Mouse (Mus musculus) kidney, adult 9 months (tissue): ENCODE results near the gene Vps53.

ENCODE experiments used
- DNase-seq: peaks from one replicate; pipeline ENCODE4 v3.0.0; 2022

Gene Vps53

DNA sequence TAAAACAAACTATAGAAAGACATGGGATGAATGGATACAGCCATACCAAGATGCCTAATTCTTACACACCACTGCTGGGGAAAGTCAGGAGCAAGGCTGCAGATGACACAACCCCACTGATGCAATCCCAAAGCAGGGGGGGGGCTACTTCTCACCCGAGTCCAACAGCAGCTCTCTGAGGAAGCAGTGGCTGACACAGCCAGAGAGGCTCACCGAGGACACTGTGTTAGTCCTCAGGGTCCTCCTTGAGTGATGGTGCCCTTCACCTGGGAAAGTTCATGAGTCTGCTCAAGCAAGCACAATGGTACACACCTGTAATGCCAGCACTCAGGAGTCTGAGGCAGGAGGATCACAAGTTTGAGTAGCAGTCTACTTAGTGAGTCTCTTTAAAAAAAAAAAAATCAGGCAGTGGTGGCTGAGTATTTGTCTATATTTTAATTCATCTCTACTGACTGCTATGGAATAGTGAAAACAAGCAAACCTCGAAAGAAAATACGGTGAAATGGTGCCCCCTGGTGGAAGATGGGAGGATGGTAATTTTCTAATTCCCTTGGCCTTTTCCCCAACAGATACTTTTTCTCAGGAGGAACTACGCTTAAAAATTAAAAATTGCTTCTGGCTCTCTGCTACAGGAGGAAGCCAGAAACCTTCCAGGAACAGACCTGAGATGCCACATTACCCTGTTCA, 12.2 kb downstream of the Vps53 start:
- DNase-seq: peak; percentile 81

DNA sequence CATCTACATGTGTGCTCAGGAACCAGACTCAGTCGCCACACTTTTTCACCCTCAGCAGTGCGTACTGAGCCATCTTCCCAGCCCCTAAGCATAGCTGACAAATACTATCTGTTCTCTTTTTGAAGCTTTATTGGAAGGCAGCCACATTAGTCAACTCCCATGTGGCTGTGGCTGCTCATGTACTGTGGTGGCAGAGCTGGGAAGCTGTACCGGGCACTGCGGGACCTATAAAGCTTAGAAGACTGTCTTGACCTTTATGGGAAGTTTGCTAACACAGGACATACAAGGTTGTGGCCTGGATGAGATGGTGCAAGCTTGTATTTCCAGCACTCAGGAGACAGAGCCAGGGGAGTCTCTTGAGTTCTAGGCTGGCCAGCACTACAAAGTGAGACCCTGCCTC, 12.8 kb downstream of the Vps53 start:
- no peak for DNase-seq

- DNase-seq: no peak
Measured at GRCm38 (mm10) chr11:76160251-76160650, 19.2 kb downstream of the Vps53 start.

DNA sequence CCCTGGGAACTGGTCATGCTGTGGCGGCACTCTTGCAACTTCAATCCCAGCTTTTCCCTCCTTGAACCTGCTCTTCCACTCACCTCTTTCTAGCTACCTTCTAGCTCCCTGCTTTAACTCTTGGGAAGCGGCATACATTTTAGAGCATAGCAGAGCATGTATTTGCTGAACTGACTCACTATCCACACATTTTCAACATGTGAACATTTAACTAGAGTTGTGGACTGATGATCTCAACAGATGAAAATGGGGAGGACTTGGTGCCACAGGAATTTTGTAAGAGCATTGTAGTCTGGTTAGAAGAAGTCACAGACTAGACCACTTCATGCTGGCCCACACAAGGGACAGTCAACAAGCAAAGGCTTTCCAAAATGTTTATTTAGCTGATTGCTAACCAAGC, 21.1 kb downstream of the Vps53 start:
- no peak for DNase-seq

GRCm38 (mm10) chr11:76154861-76155260, 24.6 kb downstream of the Vps53 start:
- no peak for DNase-seq

- DNase-seq: no peak
Measured at GRCm38 (mm10) chr11:76154200-76154599, 25.2 kb downstream of the Vps53 start.

GRCm38 (mm10) chr11:76153236-76153951, 26.1 kb downstream of the Vps53 start:
- DNase-seq: no peak

DNA sequence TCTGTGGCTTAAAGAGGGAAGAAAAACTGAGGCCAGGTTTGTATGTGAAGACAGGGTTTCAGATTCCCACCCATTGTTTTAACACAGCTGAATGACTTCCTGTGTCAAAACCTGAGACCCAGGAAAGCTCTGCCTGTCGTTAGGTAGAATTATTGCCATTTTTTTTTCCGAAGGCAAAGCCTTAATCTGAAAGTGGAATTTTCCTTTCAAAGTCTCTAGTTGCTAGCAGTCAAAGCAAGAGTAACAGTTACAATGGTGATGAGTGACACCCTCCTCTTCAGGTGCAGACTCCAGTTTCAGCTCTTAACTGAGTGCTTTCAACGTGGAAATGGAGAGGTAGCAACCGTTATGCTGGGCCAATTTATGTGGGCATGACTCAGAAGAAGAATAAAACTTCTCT, 28.5 kb downstream of the Vps53 start:
- no peak for DNase-seq

- no peak for DNase-seq
Measured at GRCm38 (mm10) chr11:76148055-76149008, 31.1 kb downstream of the Vps53 start.

DNA sequence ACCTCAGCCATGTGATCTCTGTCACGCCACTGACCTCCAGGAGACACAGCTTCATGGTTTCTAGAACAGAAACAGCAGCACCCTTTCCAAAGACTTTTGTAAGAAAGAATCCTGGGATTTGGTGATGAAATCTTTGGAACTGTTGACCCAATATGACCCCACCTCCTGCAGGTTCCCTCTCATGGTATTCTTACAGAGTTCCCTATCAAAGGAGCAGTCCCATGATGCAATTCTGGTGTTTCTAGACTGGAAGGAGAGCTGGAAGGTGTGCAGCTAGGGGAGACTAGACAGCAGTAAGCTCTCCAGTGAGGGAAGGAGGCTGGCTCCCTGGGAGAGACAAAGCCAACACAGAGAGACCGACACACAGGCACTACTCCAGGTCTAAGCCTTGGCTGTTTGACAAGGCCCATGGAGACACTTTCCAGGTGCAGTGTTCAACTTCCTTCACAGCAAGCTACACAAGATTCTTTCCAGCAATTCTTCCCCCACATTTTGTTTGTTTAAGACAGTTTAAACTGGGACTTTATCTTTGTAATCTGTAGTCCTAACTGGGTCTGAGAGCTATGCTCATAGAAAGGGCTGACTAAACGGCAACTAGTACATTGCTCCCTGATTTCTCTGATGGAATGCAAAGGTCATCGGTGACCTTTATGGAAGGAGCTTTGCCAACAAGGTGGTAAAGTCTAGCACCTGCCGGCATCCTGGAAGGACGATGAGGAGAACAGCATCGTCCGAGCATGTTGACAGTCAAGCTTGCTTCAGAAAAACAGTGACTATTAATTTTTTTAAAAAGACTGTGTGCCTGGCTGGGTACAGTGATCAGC, 33.0 kb downstream of the Vps53 start:
- DNase-seq: peak; percentile 55

- DNase-seq: no peak
Measured at GRCm38 (mm10) chr11:76145169-76145568, 34.3 kb downstream of the Vps53 start.

DNA sequence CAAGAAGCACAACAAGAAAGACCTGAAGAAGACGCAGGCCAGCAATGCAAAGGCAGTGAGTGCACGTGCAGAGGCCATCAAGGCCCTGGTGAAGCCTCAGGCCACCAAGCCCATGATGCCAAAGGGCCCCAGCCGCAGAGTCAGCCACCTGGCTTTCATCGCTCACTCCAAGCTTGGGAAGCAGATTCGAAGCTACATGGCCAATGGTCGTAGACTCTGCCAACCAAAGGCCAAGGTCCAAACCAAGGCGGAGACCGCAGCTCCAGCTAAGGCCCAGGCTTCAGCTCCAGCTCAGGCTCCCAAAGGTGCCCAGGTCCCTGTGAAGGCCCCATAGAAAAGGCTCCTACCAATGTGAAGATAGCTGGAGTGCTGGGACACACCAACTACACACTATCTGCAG, 35.1 kb downstream of the Vps53 start:
- peak; percentile 70 for DNase-seq

DNA sequence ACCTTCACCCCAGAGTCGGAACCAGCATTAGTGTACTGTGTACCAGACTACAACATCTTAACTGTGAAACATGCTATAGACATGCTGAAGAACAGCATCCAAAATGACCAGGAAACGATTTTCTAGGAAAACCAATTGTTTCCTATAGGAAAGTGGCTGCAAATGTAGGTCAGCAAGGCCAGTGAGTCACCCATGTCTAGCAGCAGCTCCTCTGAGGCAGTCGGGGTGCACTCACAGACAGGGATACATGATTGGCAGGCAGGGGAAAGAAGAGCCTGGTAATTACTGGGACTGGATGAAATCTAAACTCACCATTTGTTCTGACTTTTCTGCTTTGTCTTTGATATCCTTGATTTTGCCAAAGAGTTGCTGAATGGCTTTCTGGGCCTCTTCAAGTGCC, 41.5 kb downstream of the Vps53 start:
- no peak for DNase-seq

DNA sequence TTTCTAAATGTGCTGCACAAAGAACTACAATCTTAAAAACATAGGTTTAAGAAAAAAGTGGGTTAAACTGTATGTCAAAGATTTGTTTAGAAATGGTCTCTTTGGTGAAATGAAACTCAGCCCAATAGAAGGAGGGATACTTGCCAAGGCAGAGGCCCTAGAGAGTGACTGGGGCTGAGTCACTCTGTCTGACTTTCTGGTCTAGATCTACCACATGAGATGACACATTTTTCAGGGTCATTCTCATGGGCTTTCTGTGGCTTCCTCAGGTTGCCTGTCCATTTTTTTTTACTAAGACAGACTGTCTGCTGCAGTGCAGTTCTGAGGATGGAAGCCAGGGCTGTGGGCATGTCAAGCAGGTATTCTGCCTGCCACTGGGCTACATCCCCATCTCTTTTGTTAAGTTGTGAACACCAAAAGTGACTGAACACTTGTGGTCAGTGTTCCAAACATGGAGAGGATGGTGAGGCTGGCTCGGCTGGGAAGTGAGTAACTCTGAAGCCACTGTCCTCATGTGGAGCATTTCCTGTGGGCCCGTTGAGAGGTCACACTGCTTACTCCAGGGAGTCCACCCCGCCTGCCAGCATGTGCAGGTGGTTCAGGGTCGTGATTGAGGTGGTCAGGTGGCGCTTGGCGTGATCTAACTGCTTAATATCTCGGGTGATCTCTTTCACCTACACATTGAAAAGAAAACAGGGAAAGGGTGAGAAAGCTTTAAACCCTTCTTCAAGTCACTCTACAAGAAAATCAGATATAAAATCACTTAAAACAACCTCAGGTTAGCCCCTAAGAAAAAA, 43.6 kb downstream of the Vps53 start:
- DNase-seq: no peak

GRCm38 (mm10) chr11:76130859-76131258, 48.6 kb downstream of the Vps53 start:
- peak; percentile 83 for DNase-seq

DNA sequence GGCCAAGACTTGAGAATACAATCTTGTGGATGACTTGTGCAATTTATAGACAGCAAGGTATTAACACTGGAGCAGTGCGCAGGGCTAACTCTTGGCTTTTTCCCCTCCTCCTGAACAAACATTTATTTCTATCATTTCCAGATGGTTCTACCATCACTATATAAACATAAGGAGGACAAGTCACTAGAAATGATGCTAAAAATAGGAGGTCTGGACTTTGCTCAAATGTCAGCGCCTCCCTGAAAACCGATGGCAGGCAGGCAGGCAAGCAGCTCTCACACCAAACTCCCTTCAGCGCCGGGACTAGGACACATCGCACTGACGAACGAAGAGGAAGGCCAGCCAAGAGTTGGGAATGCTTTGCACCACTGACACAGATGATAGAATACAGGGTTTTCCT, 54.1 kb downstream of the Vps53 start:
- no peak for DNase-seq

GRCm38 (mm10) chr11:76123517-76123916, 55.9 kb downstream of the Vps53 start:
- DNase-seq: no peak

GRCm38 (mm10) chr11:76122571-76122970, 56.9 kb downstream of the Vps53 start:
- peak; percentile 68 for DNase-seq

- DNase-seq: peak; percentile 90
Measured at GRCm38 (mm10) chr11:76121086-76121485, 58.4 kb downstream of the Vps53 start.

- peak; percentile 84 for DNase-seq
Measured at GRCm38 (mm10) chr11:76120407-76120901, 59.0 kb downstream of the Vps53 start.

GRCm38 (mm10) chr11:76110416-76110815, 69.0 kb downstream of the Vps53 start:
- no peak for DNase-seq
